Mouse (Mus musculus) CD4-positive, CD25-positive, alpha-beta regulatory T cell (primary cell): Measurements from ENCODE around the gene Gm28269. TPM values are rescaled to one million over a fixed set of nuclear protein-coding genes. Genes with fewer than 3 reads are reported as not detected.

Source experiments
- polyA plus RNA-seq: library from polyadenylated mRNA; unstranded; fragments of 100-300 nt; shearing (Covaris generic); gene quantifications from one replicate; pipeline ENCODE4 v1.2.1, GENCODE M21; 2017

Gene Gm28269
- not detected for polyA plus RNA-seq

DNA sequence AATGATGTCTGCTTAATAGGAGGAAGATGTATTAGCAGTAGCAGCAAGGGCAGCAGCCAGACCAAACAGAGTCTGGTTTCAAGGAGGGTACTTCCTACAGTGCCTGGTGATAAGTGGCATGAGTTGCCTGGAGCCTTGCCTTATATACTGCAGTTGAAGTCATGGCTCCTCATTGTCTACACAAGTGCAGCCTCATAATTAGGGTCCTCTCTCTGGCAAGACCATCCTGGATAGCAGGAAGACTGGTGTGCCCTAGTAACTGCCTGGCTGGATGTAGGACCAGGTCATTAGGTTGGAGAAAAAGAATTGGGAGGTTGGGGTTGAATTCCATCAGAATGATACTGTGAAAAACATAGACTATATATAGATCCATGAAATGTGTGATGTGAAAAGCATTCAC lies at the start of gene Gm28269:
TSS of gene Gm28269 (minus strand) at position 101 of the 400 bp plus-strand sequence.

DNA sequence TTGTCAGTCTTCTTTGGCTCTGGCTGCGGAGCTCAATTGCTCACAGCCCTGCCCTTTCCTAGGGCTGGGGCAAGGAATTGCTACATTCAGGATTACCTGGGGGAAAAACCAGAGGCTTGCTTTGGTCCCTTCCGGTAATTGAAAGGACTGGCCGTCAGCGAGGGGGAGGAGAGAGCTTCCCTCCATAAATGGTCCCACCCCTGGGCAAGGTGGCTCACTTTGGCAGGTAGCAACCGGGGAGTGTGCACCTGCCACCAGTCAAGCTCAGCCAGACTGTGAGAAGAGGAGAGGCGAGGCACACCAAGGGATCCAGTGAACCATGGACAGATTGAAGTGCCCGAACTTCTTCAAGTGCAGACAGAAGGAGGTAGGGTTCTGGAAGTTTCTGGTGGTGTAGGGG lies 30.1 kb downstream of the Gm28269 start, which contains the start of gene Slc6a14:
TSS of gene Slc6a14 (plus strand) at position 68 of the 400 bp plus-strand sequence.

Other genes starting within 250 kb of the Gm28269 start
- not detected for gene Slc6a14, start 30.2 kb downstream of the Gm28269 start, polyA plus RNA-seq